Mouse (Mus musculus) thymus, adult 2 months (tissue): ENCODE data around the gene Srsf4.

Experiments used
- CTCF ChIP-seq: fragments of 200-500 bp; IDR thresholded peaks from 2 replicates; pipeline ENCODE4 v1.5.1; 2012; ENCODE audit warnings: mild to moderate bottlenecking, control low read depth, low read length, moderate library complexity, borderline replicate concordance; ENCODE audit not compliant: control insufficient read depth, poor library complexity, insufficient read depth; ENCODE audit errors: extremely low read depth
- POLR2A ChIP-seq: fragments of 200-500 bp; IDR thresholded peaks from 2 replicates; pipeline ENCODE4 v1.6.1; 2012; ENCODE audit warnings: mild to moderate bottlenecking, low read length, control low read depth, moderate library complexity; ENCODE audit not compliant: control insufficient read depth, poor library complexity, insufficient read depth; ENCODE audit errors: extremely low read depth

DNA sequence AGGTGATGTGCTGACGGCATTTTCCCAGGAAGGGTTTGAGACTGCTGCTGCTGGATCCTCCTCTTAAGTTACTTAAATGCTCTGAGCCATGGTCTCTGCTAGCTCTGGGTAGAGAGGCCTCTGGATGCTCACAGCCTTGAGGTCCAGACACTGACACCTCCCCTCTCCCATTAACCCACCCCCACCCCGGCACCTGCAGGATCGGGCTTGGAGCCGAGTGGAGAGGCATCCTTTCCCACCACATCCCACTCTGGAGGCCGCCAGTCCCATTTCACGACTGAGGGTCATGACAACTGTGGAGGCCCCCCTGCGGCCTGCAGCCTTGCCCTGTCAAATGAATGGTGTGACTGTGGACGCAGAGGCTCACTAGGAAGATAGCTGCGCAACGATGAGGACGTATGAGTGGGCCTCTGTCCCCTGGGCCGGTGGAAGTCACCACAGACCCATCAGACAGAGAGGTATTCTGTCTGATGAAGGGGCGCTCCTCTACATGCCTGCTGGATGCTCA lies 42.5 kb downstream of the Srsf4 start:
- TF ChIP-seq CTCF (no peak), POLR2A (no peak)
